Mouse (Mus musculus) urinary bladder, postnatal 10 days (tissue): Measurements from ENCODE around the gene Ndc1.
"Not testable (repeated sequence)": the region's sequence is repeated elsewhere in the genome, so short reads cannot be mapped to it uniquely, and the experiment has no call there.

Experiments used
- DNase-seq: peaks from one replicate; pipeline ENCODE4 v3.0.0; 2022; ENCODE audit warnings: low spot score

The Ndc1 gene

DNA sequence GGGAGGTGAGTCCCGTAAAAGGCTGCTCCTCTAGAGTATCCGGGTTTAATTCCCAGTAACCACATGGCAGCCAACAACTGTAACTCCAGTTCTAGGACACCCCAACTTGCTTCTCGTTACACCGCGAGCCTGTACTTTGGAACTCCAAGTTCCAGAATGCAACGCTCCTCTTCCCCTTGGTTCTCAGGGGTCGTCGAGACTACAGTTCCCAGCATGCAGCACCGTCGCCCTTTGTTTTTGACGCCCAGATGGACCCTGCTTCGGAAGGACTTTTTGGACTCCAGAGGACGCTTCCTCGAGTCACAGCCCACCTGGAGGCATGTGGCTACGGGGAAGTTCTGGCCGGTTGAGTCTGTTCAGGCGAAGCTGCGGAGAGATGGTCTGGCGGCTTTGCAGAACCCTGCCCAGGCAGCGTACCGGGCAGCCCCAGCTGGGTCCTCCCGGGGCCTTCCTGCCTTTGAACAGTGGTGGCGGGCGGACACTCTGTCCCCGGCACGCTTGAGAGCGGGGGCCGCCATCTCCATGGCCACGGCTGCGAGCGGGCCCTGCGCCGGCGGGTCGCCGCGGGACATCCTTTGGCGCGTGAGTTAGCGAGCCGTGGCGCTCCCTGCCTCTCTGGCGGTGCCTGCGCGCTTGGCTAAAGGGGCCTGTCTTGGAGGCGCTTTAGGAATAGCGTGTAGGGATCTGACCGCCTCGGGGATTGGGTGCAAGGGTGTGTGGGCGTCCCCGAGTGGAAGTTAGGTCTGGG lies at the start of gene Ndc1:
Ndc1 (plus strand) TSS at position 218 of the 748 bp plus-strand sequence.
- peak; percentile 25 for DNase-seq

DNA sequence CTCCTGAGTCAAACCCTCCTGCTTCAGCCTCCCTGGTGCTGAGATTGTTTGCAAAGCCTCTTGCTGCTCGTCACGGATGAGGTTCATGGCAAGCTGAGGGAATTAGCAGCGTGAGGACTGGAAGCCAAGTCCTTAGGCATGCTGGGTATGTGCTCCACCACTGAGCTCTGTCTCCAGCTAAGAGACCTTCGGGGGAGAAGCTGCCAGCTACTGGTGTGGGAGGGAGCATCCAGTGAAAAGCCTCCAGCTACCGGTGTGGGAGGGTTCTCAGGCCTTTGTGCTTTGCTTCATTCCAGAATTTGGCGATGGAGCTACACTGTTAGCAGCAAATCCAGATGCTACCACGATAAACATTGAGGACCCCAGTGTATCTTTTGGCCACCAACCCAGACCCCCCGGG lies 48.9 kb upstream of the Ndc1 start:
- no peak for DNase-seq

DNA sequence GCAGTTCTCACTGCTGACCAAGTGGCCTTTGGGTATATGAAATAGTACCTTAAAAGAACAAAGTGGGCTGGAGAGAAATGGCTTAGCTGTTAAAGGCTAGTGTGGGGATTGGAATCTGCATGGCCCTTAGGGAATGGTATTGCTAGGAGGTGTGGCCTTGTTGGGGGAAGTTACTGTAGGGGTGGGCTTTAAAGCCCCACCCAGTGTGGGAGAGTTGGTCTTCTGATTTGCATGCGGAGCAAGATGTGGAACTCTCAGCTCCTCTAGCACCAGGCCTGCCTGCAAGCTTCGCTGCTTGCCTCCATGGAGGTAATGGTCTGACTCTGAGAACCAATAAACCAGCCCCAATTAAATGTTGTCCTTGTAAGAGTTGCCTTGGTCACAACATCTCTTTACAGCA lies 46.5 kb upstream of the Ndc1 start:
- no peak for DNase-seq

DNA sequence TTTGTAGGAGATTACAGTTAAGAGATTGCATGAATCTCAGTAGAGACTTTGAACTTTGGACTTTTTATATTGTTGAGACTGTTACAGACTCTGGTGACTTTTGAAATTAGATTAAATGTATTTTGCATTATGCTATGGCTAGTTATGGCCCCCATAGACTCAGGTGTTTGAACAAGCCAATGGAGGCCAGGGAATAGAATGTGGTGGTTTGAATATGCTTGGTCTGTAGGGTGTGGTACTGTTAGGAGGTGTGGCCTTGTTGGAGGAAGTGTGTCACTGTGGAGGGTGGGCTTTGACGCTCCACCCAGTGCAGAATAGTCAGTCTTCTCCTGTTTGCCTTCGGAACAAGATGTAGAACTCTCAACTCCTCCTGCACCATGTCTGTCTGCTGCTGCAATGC lies 44.5 kb upstream of the Ndc1 start:
- no peak for DNase-seq

DNA sequence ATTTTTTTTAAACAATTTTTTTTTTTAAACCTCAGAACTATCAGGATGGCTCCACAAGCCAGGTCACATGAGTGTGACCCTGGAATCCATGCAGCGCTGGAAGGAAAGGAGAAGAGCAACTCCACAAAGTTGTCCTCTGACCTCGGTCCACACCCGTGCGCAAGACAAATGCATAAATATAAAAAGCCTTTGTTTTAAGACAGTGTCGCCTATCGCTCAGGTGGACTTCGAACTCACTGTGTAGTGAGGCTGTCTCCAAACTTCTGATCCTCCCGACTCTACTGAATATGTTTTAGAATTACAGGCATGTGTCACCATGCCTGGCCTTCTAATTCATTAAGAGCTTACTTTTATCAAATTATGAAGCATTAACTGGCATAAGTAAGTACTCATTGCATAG lies 39.1 kb upstream of the Ndc1 start:
- DNase-seq: no peak

DNA sequence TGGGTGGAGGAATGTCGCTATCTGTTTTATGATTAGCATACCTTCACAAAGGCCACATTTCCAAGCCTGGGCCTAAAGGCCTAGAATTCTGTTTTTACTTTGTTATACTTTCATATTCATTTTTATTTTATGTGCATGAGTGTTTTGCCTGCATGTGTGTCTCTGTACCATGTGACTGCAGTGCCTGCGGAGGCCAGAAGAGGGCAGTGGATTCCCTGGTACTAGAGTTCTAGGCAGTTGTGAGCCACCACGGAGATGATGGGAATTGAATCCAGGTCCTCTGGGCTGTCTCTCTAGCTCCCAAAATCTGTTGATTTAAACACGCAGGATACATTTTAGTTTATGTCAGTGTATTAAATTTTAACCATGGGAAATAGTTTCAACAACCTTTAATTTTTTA lies 34.1 kb upstream of the Ndc1 start:
- DNase-seq: no peak

DNA sequence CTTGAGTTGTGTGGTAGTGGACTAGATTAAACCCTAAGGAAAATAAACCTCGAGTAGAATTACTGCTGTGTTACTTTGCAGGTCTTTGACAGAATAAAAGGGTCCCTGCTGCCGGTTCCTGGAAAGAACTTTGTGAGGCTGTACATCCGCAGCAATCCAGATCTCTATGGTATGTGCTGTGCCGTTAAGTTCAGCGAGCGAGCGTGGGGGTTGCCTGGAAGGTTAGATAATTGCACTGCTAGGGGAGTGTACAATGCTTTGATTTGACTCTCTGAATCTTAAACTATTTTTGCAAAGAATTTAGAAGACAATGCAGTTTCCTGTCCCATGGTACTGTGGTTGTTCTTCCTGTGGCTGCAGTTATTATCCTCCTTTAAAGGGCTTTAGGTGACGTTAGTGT lies 31.2 kb upstream of the Ndc1 start:
- DNase-seq: no peak

DNA sequence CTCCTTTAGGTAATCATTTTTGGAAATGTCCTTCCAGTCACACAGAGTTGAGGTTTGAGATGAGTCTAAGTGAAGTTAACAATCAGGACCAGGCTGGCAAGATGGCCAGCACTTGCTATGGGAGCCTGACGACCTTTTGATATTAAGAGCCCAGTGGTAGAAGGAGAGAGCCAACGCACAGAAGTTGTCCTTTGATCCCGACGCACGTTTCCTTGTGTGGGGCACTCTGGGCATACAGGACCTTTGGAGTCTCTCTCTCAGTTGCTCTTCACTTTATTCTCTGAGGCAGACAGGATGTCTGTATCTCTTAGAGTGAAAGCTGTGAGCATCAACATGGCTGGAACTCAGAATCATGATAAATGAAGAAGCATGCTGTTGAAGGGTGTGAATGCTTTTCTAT lies 30.1 kb upstream of the Ndc1 start:
- DNase-seq: no peak

DNA sequence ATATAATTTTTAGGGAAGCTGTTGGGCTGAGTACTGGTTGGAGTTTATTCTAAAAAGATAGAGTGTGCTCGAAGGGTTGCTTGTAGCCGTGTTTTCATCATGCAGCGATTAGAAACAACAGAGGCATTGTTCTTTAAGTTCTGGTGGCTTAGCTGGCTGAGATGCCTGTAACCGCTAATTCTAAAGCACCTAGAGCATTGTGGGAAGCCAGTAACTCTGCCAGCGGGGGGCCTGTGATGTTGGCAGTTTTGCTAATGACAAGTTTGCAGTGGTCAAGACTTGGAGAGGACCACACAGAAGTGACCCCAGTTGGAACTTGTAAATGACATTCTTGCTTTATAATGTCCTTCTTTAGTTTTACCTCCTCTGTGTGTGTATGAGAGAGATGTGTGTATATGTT lies 26.2 kb upstream of the Ndc1 start:
- no peak for DNase-seq

DNA sequence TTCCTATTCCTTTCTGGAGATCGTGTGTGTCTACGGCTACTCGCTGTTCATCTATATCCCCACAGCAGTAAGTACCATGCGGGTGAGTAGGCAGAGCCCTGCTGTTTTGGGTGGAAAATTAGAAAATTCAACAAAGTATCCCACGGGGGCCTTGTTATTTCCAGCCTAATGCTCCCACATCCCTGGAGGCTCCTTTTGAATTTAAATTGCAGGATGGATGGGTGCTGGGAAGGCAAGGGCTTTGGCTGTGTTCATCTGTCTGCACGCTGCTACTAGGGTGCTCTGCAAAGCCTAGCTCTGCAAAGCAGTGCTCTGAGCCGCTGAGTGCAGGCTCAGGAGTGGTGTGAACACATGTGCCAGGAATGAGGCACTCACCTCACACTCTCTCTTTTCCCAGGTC lies 23.0 kb upstream of the Ndc1 start:
- no peak for DNase-seq

DNA sequence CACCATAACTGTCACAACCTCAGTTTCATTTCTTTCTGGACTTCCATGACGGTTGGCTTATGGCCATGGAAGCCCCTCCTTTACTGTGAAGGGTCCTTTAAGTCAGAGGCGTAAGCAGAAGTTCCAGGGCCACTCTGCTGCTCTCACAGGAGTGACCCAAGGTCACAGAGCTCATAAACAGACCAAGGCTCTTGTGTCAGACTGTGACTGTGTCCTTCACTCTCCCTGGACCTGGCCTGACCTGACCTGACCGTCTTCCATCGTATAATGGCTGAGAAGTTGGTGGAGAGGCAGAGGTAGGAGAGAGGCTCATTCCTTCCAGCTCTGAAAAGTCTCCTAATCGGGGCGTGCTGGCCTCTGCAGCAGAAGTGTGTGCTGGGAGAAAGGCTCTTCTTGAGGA lies 20.4 kb upstream of the Ndc1 start:
- DNase-seq: no peak

DNA sequence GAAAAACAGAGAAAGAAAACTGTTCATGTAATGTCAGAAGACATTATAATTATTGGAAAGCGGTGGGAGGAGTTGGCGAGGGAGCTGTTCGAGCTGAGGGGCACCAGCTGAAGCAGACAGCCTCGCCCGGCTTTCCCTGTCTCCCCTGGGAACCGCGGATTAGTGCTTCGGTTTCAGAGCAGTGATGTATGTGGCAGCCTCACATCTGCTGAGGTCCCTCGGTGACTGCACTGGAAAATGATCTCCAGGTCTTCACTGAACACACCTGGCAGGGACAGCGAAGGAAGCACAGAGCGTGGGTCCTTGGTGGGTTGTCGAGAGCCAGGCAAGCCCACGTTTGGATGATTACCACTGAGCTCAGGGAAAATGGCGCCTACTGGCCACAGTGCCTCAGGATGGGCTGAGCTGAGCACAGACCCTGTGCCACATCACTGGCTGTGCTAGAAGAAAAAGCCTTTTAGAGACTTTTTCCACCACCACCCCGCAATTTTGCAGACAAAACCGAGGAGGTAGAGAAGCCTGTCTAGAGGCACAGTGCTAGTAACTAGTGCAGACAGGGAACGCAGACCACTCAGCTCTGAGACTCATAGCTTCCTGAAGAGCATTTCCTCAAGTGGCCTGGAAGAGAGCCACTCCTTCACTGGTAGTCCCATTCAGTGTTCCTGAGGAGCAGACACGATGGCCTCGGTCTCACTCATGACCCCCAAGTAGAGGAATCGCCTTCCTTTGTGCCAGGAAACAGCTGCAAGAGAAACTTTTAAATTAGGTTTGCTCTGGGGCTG lies 18.9 kb upstream of the Ndc1 start:
- DNase-seq: no peak

DNA sequence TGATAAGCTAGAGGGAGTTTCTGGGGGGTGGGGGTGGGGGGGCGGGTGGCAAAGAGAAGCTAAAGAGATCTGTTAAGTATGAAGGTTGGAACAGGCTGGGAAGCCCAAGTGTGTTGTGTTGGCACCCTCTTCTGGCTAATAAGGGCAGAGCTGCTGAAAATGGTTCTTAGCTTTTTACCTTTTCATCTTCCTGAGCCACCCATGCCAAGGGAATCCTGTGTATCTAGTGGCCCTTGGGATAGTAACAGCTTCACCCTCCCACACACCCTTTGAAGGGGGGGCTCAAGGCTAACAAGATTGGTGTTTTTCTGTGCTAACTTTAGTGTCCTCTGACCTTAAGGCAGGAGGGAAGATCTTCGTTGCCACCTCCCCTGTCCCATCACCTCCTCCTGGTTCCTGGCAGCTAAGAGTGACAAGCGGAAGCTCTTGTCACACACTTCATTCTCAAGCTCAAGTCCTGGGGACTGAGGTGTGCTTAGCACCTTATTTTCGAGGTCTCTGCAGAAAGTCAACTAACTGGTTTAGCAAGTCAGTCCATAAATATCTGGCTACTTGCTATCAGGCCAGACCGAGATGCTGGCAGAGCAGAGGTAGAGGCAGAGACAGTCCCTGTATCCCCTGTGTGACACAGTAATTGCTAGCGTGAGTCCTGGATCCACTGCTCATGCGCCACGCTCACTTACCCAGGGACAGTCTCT lies 18.1 kb upstream of the Ndc1 start:
- no peak for DNase-seq

DNA sequence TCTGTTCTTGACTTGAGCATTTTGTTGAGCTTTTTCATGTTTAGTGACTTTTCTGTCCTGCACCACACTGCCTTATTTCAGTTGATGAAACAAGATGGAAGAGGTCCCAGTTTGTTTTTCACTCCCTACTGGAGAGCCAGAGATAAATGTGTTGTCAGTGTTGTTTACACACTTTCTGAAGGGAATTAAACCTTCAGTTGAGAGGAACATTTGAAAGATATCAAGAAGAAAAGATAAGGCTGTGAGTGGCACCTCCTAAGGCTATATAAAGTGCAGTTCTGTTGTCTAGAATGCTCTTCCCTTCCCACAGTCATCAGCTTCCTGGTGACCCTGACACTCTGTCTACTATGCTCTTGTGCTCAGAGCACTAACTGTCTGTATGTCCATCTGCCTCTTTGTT lies 16.2 kb upstream of the Ndc1 start:
- DNase-seq: no peak

DNA sequence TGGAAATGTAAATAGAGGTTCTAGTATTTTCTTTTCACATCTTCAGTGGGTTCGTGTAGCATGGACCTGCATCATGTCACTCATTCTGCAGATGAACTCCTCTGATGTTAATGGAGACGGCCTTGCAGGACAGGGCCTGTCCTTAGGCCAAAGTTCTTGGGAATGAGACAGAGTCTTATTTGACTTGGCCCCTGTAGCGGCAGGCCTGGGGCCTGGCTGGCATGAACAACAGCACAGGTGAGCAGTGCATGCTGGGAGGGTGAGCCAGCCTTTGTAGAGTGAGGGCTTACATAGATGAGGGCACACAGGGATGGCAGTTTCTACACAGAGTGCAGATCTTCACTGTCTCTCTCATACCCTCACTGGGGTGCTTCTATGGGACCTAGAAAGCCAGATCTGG lies 14.0 kb upstream of the Ndc1 start:
- DNase-seq: no peak

DNA sequence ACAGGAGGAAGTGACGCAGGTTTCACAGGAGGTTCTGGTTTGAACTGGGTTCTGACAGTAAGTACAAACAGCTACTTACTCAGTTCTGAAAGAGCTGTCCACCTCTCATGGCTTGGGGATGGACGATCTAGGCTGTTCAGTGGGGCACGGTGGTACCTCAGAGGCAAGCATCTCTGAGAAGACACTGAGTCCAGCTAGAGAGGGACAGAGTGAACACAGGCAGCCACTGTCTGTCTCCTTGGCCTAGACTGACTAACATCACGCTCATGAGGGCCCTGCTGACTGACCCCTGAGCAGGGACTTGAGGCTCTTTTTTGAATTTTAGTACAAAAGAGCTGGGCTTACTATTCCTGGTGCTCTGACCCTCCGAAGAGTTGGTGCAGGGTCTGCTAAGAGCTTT lies 13.5 kb upstream of the Ndc1 start:
- DNase-seq: no peak

DNA sequence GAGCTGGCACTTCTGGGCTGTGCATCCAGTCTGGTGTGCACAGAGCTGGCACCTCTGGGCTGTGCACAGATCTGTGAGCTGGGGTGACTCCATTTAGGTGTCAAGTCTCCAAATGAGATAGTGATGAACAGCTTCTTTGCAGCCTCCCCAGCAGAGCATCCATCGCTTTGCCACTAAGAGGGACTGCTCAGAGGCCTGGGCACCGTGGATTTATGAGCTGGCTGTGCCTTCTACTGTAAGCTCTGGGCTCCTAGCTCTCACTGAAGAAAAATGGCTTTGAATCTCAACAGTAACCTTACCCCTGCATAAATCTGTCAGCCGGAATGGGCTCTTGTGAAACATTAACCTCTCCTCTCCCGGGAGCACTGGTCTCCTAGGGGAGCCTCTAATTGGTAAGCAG lies 13.0 kb upstream of the Ndc1 start:
- DNase-seq: no peak

DNA sequence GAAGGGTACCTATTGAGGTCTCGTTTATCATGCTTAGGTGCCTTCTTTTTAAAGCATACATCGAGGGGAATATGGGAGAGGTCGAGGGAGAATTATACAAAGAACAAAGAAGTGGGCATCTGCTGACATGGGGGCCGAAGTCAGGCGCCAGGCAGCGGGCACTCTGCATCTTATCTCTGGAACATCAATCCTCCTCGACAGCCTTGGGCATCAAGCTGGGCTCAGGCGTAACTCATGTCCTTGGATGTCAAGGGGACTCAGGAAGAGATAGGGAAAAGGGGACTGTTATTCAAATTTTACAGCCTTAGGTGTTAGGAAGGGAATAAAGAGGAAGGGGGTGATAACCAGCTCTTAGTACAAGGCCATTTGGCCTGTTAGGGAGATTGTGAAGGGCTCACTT lies 10.4 kb upstream of the Ndc1 start:
- DNase-seq: not testable (repeated sequence)

DNA sequence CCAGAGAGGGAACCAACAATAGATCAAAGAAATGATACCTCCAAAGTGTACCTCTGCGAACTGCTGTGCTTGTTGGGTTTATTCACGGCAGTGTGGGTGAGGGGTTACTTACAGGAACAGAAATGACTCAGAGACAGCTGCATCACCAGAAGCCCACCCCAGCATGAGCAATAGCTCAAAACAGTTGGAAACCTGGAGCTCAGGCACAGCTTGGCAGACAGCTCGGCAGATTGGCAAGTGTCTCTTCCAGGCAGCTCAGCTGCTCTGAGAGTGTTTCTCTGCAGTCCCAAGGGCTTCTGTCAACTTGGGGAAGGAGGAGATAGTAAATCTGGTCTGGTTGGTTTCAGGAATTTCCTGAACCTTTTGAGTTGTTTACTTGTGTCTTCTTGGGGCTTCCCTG lies 9.1 kb upstream of the Ndc1 start:
- no peak for DNase-seq

DNA sequence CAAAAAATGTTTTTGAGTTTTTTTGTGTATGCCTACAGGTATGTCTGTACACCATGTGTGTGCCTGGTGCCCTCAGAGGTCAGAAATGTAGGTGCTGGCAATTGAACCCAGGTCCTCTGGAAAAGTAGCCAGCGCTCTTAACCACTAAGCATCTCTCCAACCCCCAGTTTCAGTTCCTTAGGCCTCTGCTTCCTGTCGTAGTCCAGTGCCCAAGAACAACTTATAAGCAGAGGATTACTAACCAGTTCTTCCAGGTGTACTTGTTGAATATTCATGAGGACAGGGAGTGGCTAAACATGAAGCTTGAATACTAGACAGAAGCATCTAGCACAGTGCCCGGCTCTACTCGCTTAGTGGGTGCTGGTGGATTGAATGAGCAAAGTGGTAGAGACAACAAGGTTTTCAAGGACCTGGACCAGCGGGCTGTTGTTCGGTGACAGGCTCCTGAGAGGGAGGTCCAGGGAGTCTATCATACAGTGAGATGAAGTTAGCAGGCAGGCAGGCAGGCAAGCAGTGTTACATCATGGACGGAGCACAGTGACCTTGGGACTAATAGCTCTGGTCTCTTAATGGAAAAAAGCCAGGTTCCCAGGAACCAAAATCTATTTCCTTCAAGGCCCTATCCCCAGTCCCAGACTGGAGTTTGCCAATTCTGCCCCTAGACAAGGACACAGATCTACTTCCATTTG lies 7.0 kb upstream of the Ndc1 start:
- no peak for DNase-seq

DNA sequence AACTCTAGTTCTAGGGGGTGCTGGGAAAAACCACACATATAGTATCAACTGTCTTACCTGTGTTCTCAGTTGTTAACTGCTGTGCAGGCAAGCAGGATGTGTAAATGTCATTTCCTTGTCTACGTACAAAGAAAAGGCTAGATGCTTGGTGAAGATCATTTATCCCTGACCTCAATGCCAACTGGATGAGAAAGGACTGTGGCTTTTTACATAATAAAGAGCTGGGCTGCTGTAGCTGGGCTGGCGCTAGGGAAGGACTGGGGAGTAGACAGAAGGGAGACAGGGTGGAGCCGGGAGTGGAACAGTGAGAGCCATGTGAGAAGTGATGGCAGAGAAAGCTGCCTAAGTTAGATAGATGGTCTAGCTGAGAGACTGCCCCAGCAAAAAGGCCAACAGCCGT lies 4.8 kb upstream of the Ndc1 start:
- DNase-seq: no peak

DNA sequence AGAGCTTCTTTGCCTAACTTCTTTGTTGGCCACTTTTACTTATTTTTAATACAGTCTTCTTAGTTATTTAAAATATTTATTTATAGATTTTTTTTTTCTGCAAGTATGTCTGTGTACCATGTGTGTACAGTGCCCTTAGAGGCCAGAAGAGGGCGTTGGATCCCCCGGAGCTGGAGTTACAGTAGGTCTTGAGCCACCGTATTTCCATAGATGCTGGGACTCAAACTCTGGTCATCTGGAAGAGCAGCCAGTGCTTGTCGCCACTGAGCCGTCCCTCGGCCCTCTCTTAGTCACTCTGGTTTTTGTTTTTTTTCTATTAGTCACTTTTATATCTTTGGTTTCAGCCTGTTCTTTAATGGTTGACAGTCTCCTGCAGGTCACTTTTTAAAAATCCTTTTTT lies 4.0 kb upstream of the Ndc1 start:
- DNase-seq: no peak

DNA sequence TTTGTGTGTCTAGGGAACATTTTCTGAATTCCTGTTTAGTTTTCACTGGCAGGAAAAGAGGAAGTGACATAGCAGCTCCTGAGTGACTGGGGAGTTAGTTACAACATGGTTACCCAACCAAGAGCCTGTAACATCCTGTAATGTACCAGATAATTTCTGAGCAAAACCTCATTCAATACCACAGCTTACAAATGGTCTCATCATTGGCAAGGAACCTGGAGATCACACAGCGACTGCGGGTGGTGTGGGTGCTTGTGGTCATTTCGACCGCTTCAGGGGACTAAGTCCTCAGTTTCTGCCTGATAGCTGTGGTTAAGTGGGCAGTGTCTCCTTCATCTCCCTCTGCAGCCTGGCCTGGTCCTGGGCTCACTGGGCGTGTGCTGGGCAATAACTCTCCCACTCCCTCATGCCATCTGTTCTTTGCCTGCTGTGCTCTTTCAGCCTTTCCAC lies 3.4 kb upstream of the Ndc1 start:
- DNase-seq: no peak
